Mouse (Mus musculus) skeletal muscle tissue, adult 2 months (tissue): ENCODE measurements around the gene Reep3.

Experiments used
- DNase-seq: peaks from one replicate; pipeline ENCODE4 v3.0.0-alpha.2; 2012; ENCODE audit warnings: low read depth, low spot score

Gene Reep3

GRCm38 (mm10) chr10:67083446-67084166 is 13.1 kb downstream of the Reep3 start:
- DNase-seq, result peak; percentile 40

- no peak for DNase-seq
Measured at GRCm38 (mm10) chr10:67082531-67082930, 14.2 kb downstream of the Reep3 start.

- no peak for DNase-seq
Measured at GRCm38 (mm10) chr10:67081206-67082007, 15.3 kb downstream of the Reep3 start.

- DNase-seq, result no peak
Measured at GRCm38 (mm10) chr10:67079030-67079429, 17.7 kb downstream of the Reep3 start.

GRCm38 (mm10) chr10:67075931-67076878 is 20.5 kb downstream of the Reep3 start:
- no peak for DNase-seq

- DNase-seq, result no peak
Measured at GRCm38 (mm10) chr10:67073577-67073976, 23.2 kb downstream of the Reep3 start.

- DNase-seq, result no peak
Measured at GRCm38 (mm10) chr10:67072600-67072999, 24.1 kb downstream of the Reep3 start.

- no peak for DNase-seq
Measured at GRCm38 (mm10) chr10:67071884-67072283, 24.9 kb downstream of the Reep3 start.

- DNase-seq, result no peak
Measured at GRCm38 (mm10) chr10:67071389-67071788, 25.4 kb downstream of the Reep3 start.

- no peak for DNase-seq
Measured at GRCm38 (mm10) chr10:67069013-67069412, 27.7 kb downstream of the Reep3 start.

GRCm38 (mm10) chr10:67066421-67066820 is 30.3 kb downstream of the Reep3 start:
- no peak for DNase-seq

GRCm38 (mm10) chr10:67065927-67066326 is 30.8 kb downstream of the Reep3 start:
- DNase-seq, result no peak

GRCm38 (mm10) chr10:67065277-67065887 is 31.4 kb downstream of the Reep3 start:
- no peak for DNase-seq

- DNase-seq, result no peak
Measured at GRCm38 (mm10) chr10:67061823-67062222, 34.9 kb downstream of the Reep3 start.

- no peak for DNase-seq
Measured at GRCm38 (mm10) chr10:67061367-67061801, 35.4 kb downstream of the Reep3 start.

GRCm38 (mm10) chr10:67058702-67059101 is 38.0 kb downstream of the Reep3 start:
- no peak for DNase-seq

- DNase-seq, result peak; percentile 61
Measured at GRCm38 (mm10) chr10:67058297-67058696, 38.4 kb downstream of the Reep3 start.

- no peak for DNase-seq
Measured at GRCm38 (mm10) chr10:67057696-67058095, 39.0 kb downstream of the Reep3 start.

GRCm38 (mm10) chr10:67057208-67057607 is 39.5 kb downstream of the Reep3 start:
- no peak for DNase-seq

- DNase-seq, result no peak
Measured at GRCm38 (mm10) chr10:67055867-67056856, 40.6 kb downstream of the Reep3 start.
